In the genomic region with DNA sequence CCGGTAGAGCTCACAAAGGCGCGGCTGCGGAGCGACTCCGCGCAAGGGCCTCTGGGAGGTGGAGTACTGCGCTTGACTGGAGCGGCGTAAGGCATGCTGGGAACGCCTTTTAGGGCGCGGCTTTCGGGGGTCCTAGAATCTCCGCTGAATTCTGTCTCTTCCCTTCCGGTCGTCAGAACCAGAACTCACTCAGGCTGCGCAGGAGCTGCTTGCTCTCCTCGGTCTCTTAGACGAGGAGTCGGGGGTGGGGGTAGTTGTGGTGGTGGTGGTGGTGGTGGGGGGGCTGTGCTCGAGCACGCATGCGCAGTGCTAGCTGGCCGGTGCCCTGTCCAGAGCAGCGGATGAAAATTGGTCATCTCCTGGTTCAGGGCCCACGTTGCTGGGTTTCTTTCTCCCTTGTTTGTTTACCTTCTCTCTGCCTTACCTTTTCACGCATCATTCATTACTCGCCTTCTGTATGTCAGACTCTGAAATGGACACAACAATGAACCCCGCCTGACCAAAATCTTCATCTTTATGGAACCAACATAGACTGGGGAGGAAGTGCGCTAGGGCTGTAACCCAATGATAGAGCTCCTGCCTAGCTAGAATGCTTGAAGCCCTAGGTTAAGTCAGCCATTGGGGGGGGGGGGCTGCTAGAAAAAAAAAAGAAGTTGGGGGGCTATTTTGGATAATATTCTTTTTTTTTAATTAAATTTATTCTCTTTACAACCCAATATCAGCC, we compare ENCODE assay signal across 8 mouse cellular contexts. TPM values are rescaled to one million over a fixed set of nuclear protein-coding genes. Genes with fewer than 3 reads are reported as not detected.
A peak's percentile ranks its signal among the peaks of the same experiment; 100 is the strongest.
DNase-seq lines count a peak whose midpoint lies in the region; ATAC-seq lines count a peak whose summit lies in the region.

A gene (minus strand): TSS at position 53 of the 724 bp plus-strand sequence.

- H3K4me3 ChIP-seq in forebrain, embryonic 10.5 days = peak within 1 kb of the TSS; percentile 63
- peak within 1 kb of the TSS; percentile 56 to 70 for H3K4me3 ChIP-seq in heart, embryonic 14.5 days (ENCODE audit: control insufficient read depth in 1 of 2, insufficient read depth in 1 of 2, low read depth in 1 of 2, low read length in 2 of 2)
- peak within 1 kb of the TSS; percentile 66 for H3K4me3 ChIP-seq in liver, embryonic 12.5 days

- no peaks in the 10 kb centered on the region for H3K27me3 ChIP-seq in forebrain, embryonic 10.5 days (ENCODE audit: poor library complexity, severe bottlenecking)
- no peaks in the 10 kb centered on the region for H3K27me3 ChIP-seq in heart, embryonic 14.5 days (ENCODE audit: control insufficient read depth, insufficient read depth, low read length)
- H3K27me3 ChIP-seq in liver, embryonic 12.5 days (replicated peaks) = no peaks in the 10 kb centered on the region
- H3K27me3 ChIP-seq in splenic B cell, adult 2 months (ENCODE audit: control insufficient read depth, insufficient read depth, low read length, poor library complexity, severe bottlenecking) = no peaks in the 10 kb centered on the region

- H3K4me2 ChIP-seq in heart, embryonic 14.5 days (ENCODE audit: low read length) = peak within 1 kb of the TSS; percentile 73
- peak within 1 kb of the TSS; percentile 84 for H3K4me2 ChIP-seq in liver, embryonic 12.5 days

- H3K27ac ChIP-seq in forebrain, embryonic 10.5 days = peak within 1 kb of the TSS; percentile 89
- peak within 1 kb of the TSS; percentile 67 to 71 for H3K27ac ChIP-seq in heart, embryonic 14.5 days (replicated peaks in 1 of 2; ENCODE audit: control insufficient read depth in 1 of 2, insufficient read depth in 1 of 2, low read depth in 2 of 2, low read length in 2 of 2)
- peak within 1 kb of the TSS; percentile 64 for H3K27ac ChIP-seq in liver, embryonic 12.5 days

- WGBS in forebrain, embryonic 10.5 days = 5% methylated on average over 31 of the region's 31 CpGs
- 4% methylated on average over 31 of the region's 31 CpGs for WGBS in heart, embryonic 14.5 days
- 3% methylated on average over 31 of the region's 31 CpGs for whole genome bisulfite sequencing in liver, embryonic 12.5 days (ENCODE audit: insufficient replicate concordance)

- ATAC-seq in heart, embryonic 14.5 days (ENCODE audit: insufficient number of reproducible peaks, insufficient read depth, low FRiP score, low read depth) = peak; percentile 89
- ATAC-seq in liver, embryonic 12.5 days = peak; percentile 93

- peaks cover 4% of the 10 kb centered on the region for H3K36me3 ChIP-seq in forebrain, embryonic 10.5 days (replicated peaks)
- H3K36me3 ChIP-seq in heart, embryonic 14.5 days (ENCODE audit: control insufficient read depth, insufficient read depth, low read length) = peaks cover 13% of the 10 kb centered on the region
- H3K36me3 ChIP-seq in liver, embryonic 12.5 days = no peaks in the 10 kb centered on the region; the same call in 1 of the 2 replicates
- H3K36me3 ChIP-seq in splenic B cell, adult 2 months (ENCODE audit: control insufficient read depth, insufficient read depth, low read length, poor library complexity, severe bottlenecking) = no peaks in the 10 kb centered on the region

- H3K4me1 ChIP-seq in forebrain, embryonic 10.5 days = peaks cover 17% of the 10 kb centered on the region
- H3K4me1 ChIP-seq in heart, embryonic 14.5 days (ENCODE audit: control insufficient read depth in 2 of 2, insufficient read depth in 2 of 2, low read length in 2 of 2) = 0 out of 4 replicates have a peak, but pooled peaks cover 0 to 10% of the 10 kb centered on the region in 2 experiments
- peaks cover 13% of the 10 kb centered on the region for H3K4me1 ChIP-seq in liver, embryonic 12.5 days

- H3K9ac ChIP-seq in heart, embryonic 14.5 days (ENCODE audit: low read length) = peak within 1 kb of the TSS; percentile 83
- peak within 1 kb of the TSS; percentile 74 for H3K9ac ChIP-seq in liver, embryonic 12.5 days

- DNase-seq in CD4-positive, CD25-positive, alpha-beta regulatory T cell, adult 2 months (ENCODE audit: low read depth, low spot score) = peak; percentile 78
- peak; percentile 80 for DNase-seq in c-Kit-positive CD71-positive TER-119-negative erythroid progenitor cells, embryonic 14.5 days (ENCODE audit: low read depth)
- DNase-seq in forebrain, embryonic 10.5 days (ENCODE audit: extremely low spot score, low spot score) = peak; percentile 80
- DNase-seq in kidney, postnatal 10 days = peak; percentile 90
- DNase-seq in naive thymus-derived CD4-positive, alpha-beta T cell, adult 2 months (ENCODE audit: low read depth) = peak; percentile 74
- peak; percentile 78 for DNase-seq in splenic B cell, adult 2 months (ENCODE audit: low read depth, low spot score)

- 0 out of 2 replicates have a peak, but pooled peaks cover 4% of the 10 kb centered on the region for H3K9me3 ChIP-seq in forebrain, embryonic 10.5 days
- H3K9me3 ChIP-seq in heart, embryonic 14.5 days (ENCODE audit: control insufficient read depth, low read length) = no peaks in the 10 kb centered on the region
- H3K9me3 ChIP-seq in liver, embryonic 12.5 days (replicated peaks) = no peaks in the 10 kb centered on the region

RNA-seq across cellular contexts. Expression of the gene that starts here (rescaled TPM):
- polyA plus RNA-seq in forebrain, embryonic 10.5 days (2016; fragmentation: Nextera tagmentation; extraction: Ambion mirVana) = 6.0 and 6.8 TPM in 2 replicates
- 4.0 and 6.0 TPM in 2 replicates for polyA plus RNA-seq in heart, embryonic 14.5 days (2014; fragmentation: Nextera tagmentation; extraction: Ambion mirVana)
- 1.6 and 2.1 TPM in 2 replicates for polyA plus RNA-seq in liver, embryonic 12.5 days (2016; fragmentation: Nextera tagmentation; extraction: Ambion mirVana)

Comparison
In these comparisons a context has a peak if more than half of its experiments do, and no peak if none do; other contexts are left out.
1. Peak in every context shown above with its lines: DNase-seq, ATAC-seq, H3K4me3 ChIP-seq and H3K27ac ChIP-seq.